Mouse (Mus musculus) liver, embryonic 14.5 days (tissue): Measurements from ENCODE around the gene Clnk. TPM values are rescaled to one million over a fixed set of nuclear protein-coding genes. Genes with fewer than 3 reads are reported as not detected.

ENCODE experiments used
- ATAC-seq: fragments of 200-750 bp; cut with Nextera tagmentation; 2 replicates; pipeline ENCODE4 v1.8.0; 2017; ENCODE audit warnings: moderate number of reproducible peaks, mild to moderate bottlenecking, moderate library complexity; ENCODE audit not compliant: insufficient read depth
- DNase-seq, 3 experiments: peaks; one replicate each; pipeline ENCODE4 v3.0.0-alpha.2; 2012 to 2013; ENCODE audit warnings: low read depth in 3 of 3, low spot score in 3 of 3
- H3K27ac ChIP-seq: fragments of 300-500 bp; sonication (generic); 2 replicates; pipeline ENCODE4 v1.5.1; 2014; ENCODE audit warnings: moderate library complexity, mild to moderate bottlenecking, control low read depth, inconsistent platforms
- H3K27me3 ChIP-seq: fragments of 300-500 bp; sonication (generic); 2 replicates; pipeline ENCODE4 v1.6.1; 2014; ENCODE audit warnings: mild to moderate bottlenecking, low read length, moderate library complexity; ENCODE audit not compliant: control insufficient read depth, insufficient read depth
- H3K36me3 ChIP-seq: fragments of 300-500 bp; sonication (generic); replicated peaks from 2 replicates; pipeline ENCODE4 v1.6.1; 2014; ENCODE audit warnings: low read depth; ENCODE audit not compliant: control insufficient read depth, insufficient read depth
- H3K4me1 ChIP-seq, 2 experiments: fragments of 200-500 bp in 1 of 2; fragments of 300-500 bp in 1 of 2; sonication (generic) in 1 of 2; replicated peaks; 2 replicates each; pipeline ENCODE4 v1.6.1; 2012 to 2014; ENCODE audit warnings: antibody characterized with exemption in 1 of 2, inconsistent platforms in 1 of 2, low read length in 1 of 2; ENCODE audit not compliant: control insufficient read depth in 2 of 2, insufficient read depth in 2 of 2
- H3K4me2 ChIP-seq: fragments of 300-500 bp; sonication (generic); 2 replicates; pipeline ENCODE4 v1.6.1; 2014; ENCODE audit warnings: low read depth, mild to moderate bottlenecking, control low read depth, moderate library complexity
- H3K4me3 ChIP-seq, 2 experiments: fragments of 200-500 bp in 1 of 2; fragments of 300-500 bp in 1 of 2; sonication (generic) in 1 of 2; 2 replicates each; pipeline ENCODE4 v1.5.1; 2012 to 2014; ENCODE audit warnings: low read depth in 2 of 2, low read length in 2 of 2, mild to moderate bottlenecking in 2 of 2, control low read depth in 1 of 2, inconsistent platforms in 1 of 2, moderate library complexity in 1 of 2; ENCODE audit not compliant: insufficient read depth in 1 of 2
- H3K9ac ChIP-seq: fragments of 300-500 bp; sonication (generic); replicated peaks from 2 replicates; pipeline ENCODE4 v1.6.1; 2014; ENCODE audit warnings: mild to moderate bottlenecking, control low read depth, moderate library complexity
- H3K9me3 ChIP-seq: fragments of 300-500 bp; sonication (generic); 2 replicates; pipeline ENCODE4 v1.6.1; 2016; ENCODE audit warnings: low read length, mixed read lengths; ENCODE audit not compliant: control insufficient read depth
- CTCF ChIP-seq: IDR thresholded peaks from 2 replicates; pipeline ENCODE4 v1.5.1; 2016; ENCODE audit warnings: antibody characterized with exemption, low read depth, control low read depth
- EP300 ChIP-seq: IDR thresholded peaks from 2 replicates; pipeline ENCODE4 v1.6.1; 2016; ENCODE audit warnings: antibody characterized with exemption, low read depth
- WGBS: fragments of 180-500 bp; shearing (Covaris S2); extraction: QIAGEN DNeasy Blood & Tissue Kit; methylation state at CpG from one replicate; pipeline ENCODE4 v1.1.7; 2014; ENCODE audit not compliant: insufficient replicate concordance; 5-methylcytosine and 5-hydroxymethylcytosine counted together
- polyA plus RNA-seq, 2 experiments: library from polyadenylated mRNA; depleted of rRNA in 1 of 2; stranded (reverse) in 1 of 2; unstranded in 1 of 2; fragments of >200 nt; fragmentation: Nextera tagmentation in 1 of 2; extraction: Ambion mirVana in 1 of 2; gene quantifications; 2 replicates each; pipeline versions ENCODE4 v1.2.1 to v1.2.3; 2012 to 2014

Gene Clnk
- polyA plus RNA-seq, 2 experiments, result 0.07 to 0.18 TPM

- Histone ChIP-seq H3K4me3 (no peak overlapping the region), H3K27ac (no peak overlapping the region), H3K4me1 (no peaks in the 10 kb centered on the region), H3K9me3 (no peaks in the 10 kb centered on the region), H3K27me3 (no peaks in the 10 kb centered on the region), H3K9ac (no peak overlapping the region), H3K4me2 (no peak overlapping the region), H3K36me3 (no peaks in the 10 kb centered on the region)
- 24% methylated on average over 12 of the region's 12 CpGs for WGBS
- DNase-seq (no peak), ATAC-seq (no peak)
- TF ChIP-seq EP300 (no peak), CTCF (no peak)
Observed at GRCm38 (mm10) chr5:38870485-38870884, 6.1 kb downstream of the Clnk start.

GRCm38 (mm10) chr5:38869976-38870375, 6.6 kb downstream of the Clnk start:
- 73% methylated on average over 9 of the region's 9 CpGs for WGBS
- ATAC-seq, result no peak
- no peaks in the 10 kb centered on the region for H3K27me3 ChIP-seq
- H3K36me3 ChIP-seq, result no peaks in the 10 kb centered on the region
- no peak overlapping the region for H3K4me3 ChIP-seq
- H3K27ac ChIP-seq, result no peak overlapping the region
- no peaks in the 10 kb centered on the region for H3K4me1 ChIP-seq
- H3K4me2 ChIP-seq, result no peak overlapping the region
- no peaks in the 10 kb centered on the region for H3K9me3 ChIP-seq
- no peak for DNase-seq
- TF ChIP-seq CTCF (no peak), EP300 (no peak)
- H3K9ac ChIP-seq, result no peak overlapping the region

- no peak overlapping the region for H3K4me3 ChIP-seq
- ATAC-seq (no peak), DNase-seq (no peak)
- no peak overlapping the region for H3K27ac ChIP-seq
- 11% methylated on average over 6 of the region's 6 CpGs for WGBS
- no peaks in the 10 kb centered on the region for H3K36me3 ChIP-seq
- no peaks in the 10 kb centered on the region for H3K9me3 ChIP-seq
- no peak overlapping the region for H3K4me2 ChIP-seq
- TF ChIP-seq CTCF (no peak), EP300 (no peak)
- no peak overlapping the region for H3K9ac ChIP-seq
- H3K27me3 ChIP-seq, result no peaks in the 10 kb centered on the region
- no peaks in the 10 kb centered on the region for H3K4me1 ChIP-seq
Observed at GRCm38 (mm10) chr5:38864624-38865023, 12.0 kb downstream of the Clnk start.

- 16% methylated on average over 3 of the region's 3 CpGs for WGBS
- Histone ChIP-seq H3K36me3 (no peaks in the 10 kb centered on the region), H3K9me3 (no peaks in the 10 kb centered on the region), H3K9ac (no peak overlapping the region), H3K27me3 (no peaks in the 10 kb centered on the region), H3K4me1 (0 out of 4 replicates have a peak, but pooled peaks cover 0 to 1% of the 10 kb centered on the region in 2 experiments), H3K4me3 (no peak overlapping the region), H3K27ac (no peak overlapping the region), H3K4me2 (no peak overlapping the region)
- ATAC-seq (no peak), DNase-seq (no peak)
- no peak for TF ChIP-seq EP300
- TF ChIP-seq CTCF, result no peak
Observed at GRCm38 (mm10) chr5:38863029-38863428, 13.6 kb downstream of the Clnk start.

GRCm38 (mm10) chr5:38862288-38862985, 14.2 kb downstream of the Clnk start:
- H3K36me3 ChIP-seq, result no peaks in the 10 kb centered on the region
- H3K4me3 ChIP-seq, result no peak overlapping the region
- TF ChIP-seq CTCF, result no peak
- no peak for TF ChIP-seq EP300
- DNase-seq (no peak), ATAC-seq (no peak)
- no peaks in the 10 kb centered on the region for H3K9me3 ChIP-seq
- H3K27ac ChIP-seq, result no peak overlapping the region
- no peak overlapping the region for H3K9ac ChIP-seq
- H3K4me1 ChIP-seq, result 0 out of 4 replicates have a peak, but pooled peaks cover 0 to 1% of the 10 kb centered on the region in 2 experiments
- H3K27me3 ChIP-seq, result no peaks in the 10 kb centered on the region
- H3K4me2 ChIP-seq, result no peak overlapping the region
- 46% methylated on average over 13 of the region's 13 CpGs for WGBS
